Mouse (Mus musculus) heart, embryonic 11.5 days (tissue): ENCODE measurements around the gene Alyref2. TPM values are rescaled to one million over a fixed set of nuclear protein-coding genes. Genes with fewer than 3 reads are reported as not detected.

Experiments used
- ATAC-seq: fragments of 200-750 bp; cut with Nextera tagmentation; replicated peaks from 2 replicates; pipeline ENCODE4 v1.8.0; 2017; ENCODE audit warnings: moderate library complexity; ENCODE audit not compliant: insufficient number of reproducible peaks, low FRiP score, low TSS enrichment
- H3K27ac ChIP-seq: fragments of 300-500 bp; sonication (generic); 2 replicates; pipeline ENCODE4 v1.5.1; 2014; ENCODE audit warnings: mild to moderate bottlenecking, low read depth, low read length
- H3K27me3 ChIP-seq: fragments of 300-500 bp; sonication (generic); 2 replicates; pipeline ENCODE4 v1.6.1; 2014; ENCODE audit warnings: mild to moderate bottlenecking, low read length, mixed read lengths; ENCODE audit not compliant: control insufficient read depth, insufficient read depth
- H3K36me3 ChIP-seq: fragments of 300-500 bp; sonication (generic); 2 replicates; pipeline ENCODE4 v1.6.1; 2014; ENCODE audit warnings: mild to moderate bottlenecking, low read length, moderate library complexity, mixed read lengths; ENCODE audit not compliant: control insufficient read depth, insufficient read depth
- H3K4me1 ChIP-seq: fragments of 300-500 bp; sonication (generic); 2 replicates; pipeline ENCODE4 v1.6.1; 2014; ENCODE audit warnings: low read length; ENCODE audit not compliant: control insufficient read depth, insufficient read depth
- H3K4me2 ChIP-seq: fragments of 300-500 bp; sonication (generic); 2 replicates; pipeline ENCODE4 v1.6.1; 2014; ENCODE audit warnings: mild to moderate bottlenecking, moderate library complexity
- H3K4me3 ChIP-seq: fragments of 300-500 bp; sonication (generic); 2 replicates; pipeline ENCODE4 v1.5.1; 2014; ENCODE audit warnings: low read depth, low read length
- H3K9ac ChIP-seq: fragments of 300-500 bp; sonication (generic); 2 replicates; pipeline ENCODE4 v1.6.1; 2014; ENCODE audit warnings: mild to moderate bottlenecking, low read depth, low read length, moderate library complexity
- H3K9me3 ChIP-seq: fragments of 300-500 bp; sonication (generic); replicated peaks from 2 replicates; pipeline ENCODE4 v1.6.1; 2016; ENCODE audit warnings: low read length; ENCODE audit not compliant: control insufficient read depth
- WGBS: fragments of 180-500 bp; shearing (Covaris S2); extraction: QIAGEN DNeasy Blood & Tissue Kit; methylation state at CpG from one replicate; pipeline ENCODE4 v1.1.7; 2014; ENCODE audit not compliant: insufficient replicate concordance; 5-methylcytosine and 5-hydroxymethylcytosine counted together
- polyA plus RNA-seq: library from polyadenylated mRNA; unstranded; fragments of >200 nt; fragmentation: Nextera tagmentation; extraction: Ambion mirVana; gene quantifications from 2 replicates; pipeline ENCODE4 v1.2.1, GENCODE M21; 2014

Alyref2 gene
- polyA plus RNA-seq, 1 experiment from 2014 or later: 12.7 TPM

DNA sequence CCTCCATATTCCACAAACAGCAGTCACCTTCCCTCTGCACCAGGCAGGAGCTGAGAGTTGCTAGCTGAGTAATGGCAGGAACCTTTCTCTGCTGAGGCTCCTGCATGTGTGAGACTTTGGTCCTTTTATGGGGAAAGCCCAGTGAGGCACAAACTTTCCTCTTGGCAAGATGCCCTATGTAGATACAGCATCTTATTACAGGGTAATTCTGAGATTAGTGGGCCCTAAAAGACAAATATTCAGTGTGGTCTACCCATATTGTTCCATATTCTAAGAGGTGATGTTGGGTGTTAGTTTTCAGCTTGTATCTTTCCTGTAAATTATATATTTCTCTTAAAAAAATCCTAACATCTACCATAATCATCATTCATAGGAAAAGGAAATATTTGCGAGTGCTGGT is 31.9 kb downstream of the Alyref2 start, which contains the start of gene Itln1:
Gene Itln1, minus strand, starts transcription at position 101 of the 400 bp plus-strand sequence.
- H3K27ac ChIP-seq: no peak within 1 kb of the TSS
- no peaks in the 10 kb centered on the region for H3K9me3 ChIP-seq
- H3K27me3 ChIP-seq: no peaks in the 10 kb centered on the region
- H3K4me2 ChIP-seq: no peak within 1 kb of the TSS
- WGBS: 92% methylated on average over 1 of the region's 1 CpGs
- H3K4me3 ChIP-seq: no peak within 1 kb of the TSS
- H3K9ac ChIP-seq: no peak within 1 kb of the TSS
- ATAC-seq: no peak
- H3K36me3 ChIP-seq: no peaks in the 10 kb centered on the region
- no peaks in the 10 kb centered on the region for H3K4me1 ChIP-seq

DNA sequence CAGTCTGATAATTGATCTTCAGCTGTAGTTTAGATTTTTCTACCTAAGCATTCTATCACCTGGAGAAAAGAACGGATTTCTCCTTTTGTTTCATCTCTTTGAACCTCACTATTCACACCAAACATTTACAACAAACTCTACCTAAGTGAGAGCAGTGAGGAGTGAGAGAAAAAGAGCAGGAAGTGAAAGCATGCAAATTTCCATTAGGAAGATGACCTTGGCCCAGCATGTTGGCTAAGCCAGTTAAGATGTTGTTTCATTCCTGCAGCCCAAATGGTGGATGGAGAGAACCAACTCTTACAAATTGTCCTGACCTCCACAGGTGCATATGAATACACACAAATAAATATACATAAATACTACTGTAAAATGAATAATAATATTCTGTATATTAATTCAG is 37.4 kb downstream of the Alyref2 start:
- no peaks in the 10 kb centered on the region for H3K36me3 ChIP-seq
- H3K4me1 ChIP-seq: no peaks in the 10 kb centered on the region
- no peaks in the 10 kb centered on the region for H3K27me3 ChIP-seq
- no peak overlapping the region for H3K4me3 ChIP-seq
- H3K9me3 ChIP-seq: no peaks in the 10 kb centered on the region
- no peak overlapping the region for H3K9ac ChIP-seq
- no peak overlapping the region for H3K27ac ChIP-seq
- WGBS: 68% methylated on average over 1 of the region's 1 CpGs
- no peak overlapping the region for H3K4me2 ChIP-seq
- ATAC-seq: no peak

DNA sequence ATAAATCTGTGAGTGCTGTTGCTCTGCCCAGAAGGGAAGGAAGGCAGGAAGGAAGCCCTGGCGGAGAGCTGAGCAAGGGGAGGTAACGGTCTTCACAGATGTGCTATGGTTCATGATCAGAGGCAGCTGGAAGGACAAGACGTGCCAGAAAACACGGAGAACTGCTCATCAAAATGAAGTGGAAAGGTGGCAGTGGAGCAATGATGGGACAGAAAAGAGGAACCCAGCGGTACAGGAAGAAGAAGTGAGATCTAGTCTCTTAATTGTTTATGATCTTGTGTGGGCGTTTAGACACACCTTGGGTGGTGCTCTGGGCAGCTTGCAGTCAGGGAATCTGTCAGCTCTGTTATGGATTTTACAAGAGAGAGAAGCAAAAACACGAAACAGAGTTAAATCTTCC is 48.0 kb downstream of the Alyref2 start:
- Histone ChIP-seq H3K27ac (no peak overlapping the region), H3K36me3 (no peaks in the 10 kb centered on the region), H3K4me2 (no peak overlapping the region), H3K9me3 (no peaks in the 10 kb centered on the region), H3K9ac (no peak overlapping the region), H3K4me3 (no peak overlapping the region), H3K4me1 (0 out of 2 replicates have a peak, but pooled peaks cover 4% of the 10 kb centered on the region), H3K27me3 (no peaks in the 10 kb centered on the region)
- 85% methylated on average over 7 of the region's 7 CpGs for WGBS
- ATAC-seq: no peak

DNA sequence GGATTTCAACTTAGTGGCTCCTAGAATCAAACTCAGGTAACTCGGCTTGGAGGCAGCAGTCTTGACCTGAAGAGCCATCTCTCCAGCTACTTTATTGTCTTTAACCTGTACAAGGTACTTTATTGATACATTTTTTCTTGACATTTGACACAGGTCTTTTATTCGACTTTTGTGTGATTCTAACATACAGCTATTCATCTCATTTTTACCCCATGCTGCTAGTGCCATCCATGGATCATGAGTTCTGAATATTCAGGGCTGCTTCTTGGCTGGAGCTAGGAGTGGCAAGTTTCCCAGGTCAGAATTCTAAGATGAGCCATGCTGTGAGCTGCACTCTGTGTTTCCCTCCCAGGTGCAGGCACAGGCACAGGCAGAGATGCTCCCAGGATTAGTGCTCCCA is 49.0 kb downstream of the Alyref2 start:
- no peak overlapping the region for H3K4me2 ChIP-seq
- no peak overlapping the region for H3K4me3 ChIP-seq
- 0 out of 2 replicates have a peak, but pooled peaks cover 4% of the 10 kb centered on the region for H3K4me1 ChIP-seq
- H3K36me3 ChIP-seq: no peaks in the 10 kb centered on the region
- H3K27me3 ChIP-seq: no peaks in the 10 kb centered on the region
- no peak for ATAC-seq
- H3K9ac ChIP-seq: peak overlapping the region; percentile 52; the same call in 1 of the 2 replicates
- 83% methylated on average over 2 of the region's 2 CpGs for WGBS
- no peaks in the 10 kb centered on the region for H3K9me3 ChIP-seq
- H3K27ac ChIP-seq: peak overlapping the region; percentile 83

DNA sequence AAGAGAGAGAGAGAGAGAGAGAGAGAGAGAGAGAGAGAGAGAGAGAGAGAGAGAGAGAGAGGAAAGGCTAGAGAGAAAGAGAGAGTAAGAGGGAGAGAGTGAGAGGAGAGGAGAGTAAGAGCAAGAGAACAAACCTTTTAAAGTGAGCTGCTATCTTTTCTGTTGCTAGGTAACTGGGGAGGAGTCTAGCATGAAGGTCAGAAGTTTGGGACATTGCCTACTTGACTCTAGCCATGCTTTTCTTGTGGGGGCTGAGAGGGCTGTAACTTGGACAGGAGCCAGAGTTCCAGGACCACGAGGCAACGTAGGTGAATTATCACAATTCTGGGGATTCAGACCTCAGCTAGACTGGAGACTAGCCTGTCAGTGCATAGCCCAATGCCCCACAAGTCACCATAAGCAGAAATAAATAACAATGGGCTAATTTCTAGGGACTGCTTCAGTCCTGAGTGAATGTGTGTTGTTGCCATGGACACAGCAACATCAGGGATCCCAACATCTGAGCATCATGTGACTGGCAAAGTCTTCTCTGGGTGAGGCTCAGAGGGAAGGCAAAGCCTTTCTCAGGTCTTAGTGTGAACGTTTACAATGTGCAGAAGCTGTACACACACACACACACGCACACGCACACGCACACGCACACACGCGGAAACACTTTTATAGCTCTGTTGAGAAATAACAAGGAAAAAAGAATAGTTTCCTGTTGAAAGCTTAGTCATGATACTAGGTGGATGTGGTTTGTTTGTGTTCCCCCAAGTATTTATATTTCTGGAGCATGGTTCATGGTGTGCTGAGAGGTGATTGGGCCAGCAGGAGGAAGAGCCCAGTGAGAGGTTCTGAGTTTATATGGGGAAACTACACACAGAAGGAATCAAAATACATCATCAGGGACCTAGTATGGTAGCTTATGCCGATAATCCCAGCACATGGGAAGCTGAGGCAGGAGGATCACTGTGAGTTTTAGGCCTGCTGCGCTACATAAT is 50.4 kb downstream of the Alyref2 start:
- Histone ChIP-seq H3K4me2 (peak overlapping the region; percentile 29; the same call in 1 of the 2 replicates), H3K27ac (peak overlapping the region; percentile 57), H3K4me1 (0 out of 2 replicates have a peak, but pooled peaks cover 4% of the 10 kb centered on the region), H3K9ac (no peak overlapping the region), H3K4me3 (no peak overlapping the region), H3K36me3 (no peaks in the 10 kb centered on the region), H3K9me3 (no peaks in the 10 kb centered on the region), H3K27me3 (no peaks in the 10 kb centered on the region)
- 0 out of 2 replicates have a peak, but pooled peaks have one; percentile 59 for ATAC-seq
- 74% methylated on average over 11 of the region's 11 CpGs for WGBS

Other genes with a start within 250 kb of the Alyref2 start
- 48.4 and 49.4 TPM in 2 replicates for gene B4galt3, start 233.2 kb upstream of the Alyref2 start, polyA plus RNA-seq
- gene Ppox, start 222.3 kb upstream of the Alyref2 start, polyA plus RNA-seq: 59.9 and 60.7 TPM in 2 replicates
- 51.2 TPM in 2 replicates for gene Usp21, start 215.5 kb upstream of the Alyref2 start, polyA plus RNA-seq
- 90.3 and 92.9 TPM in 2 replicates for gene Ufc1, start 208.5 kb upstream of the Alyref2 start, polyA plus RNA-seq
- 40.4 and 45.4 TPM in 2 replicates for gene Dedd, start 174.3 kb upstream of the Alyref2 start, polyA plus RNA-seq
- gene Nit1, start 157.8 kb upstream of the Alyref2 start, polyA plus RNA-seq: 24.8 and 30.9 TPM in 2 replicates
- gene Pfdn2, start 157.8 kb upstream of the Alyref2 start, polyA plus RNA-seq: 49.5 and 51.3 TPM in 2 replicates
- 0.49 and 0.51 TPM in 2 replicates for gene Klhdc9, start 142.7 kb upstream of the Alyref2 start, polyA plus RNA-seq
- 0.08 and 0.20 TPM in 2 replicates for gene Nectin4, start 133.4 kb upstream of the Alyref2 start, polyA plus RNA-seq
- 0.18 and 0.44 TPM in 2 replicates for gene Arhgap30, start 114.5 kb upstream of the Alyref2 start, polyA plus RNA-seq
- gene Usf1, start 92.2 kb upstream of the Alyref2 start, polyA plus RNA-seq: 53.3 and 68.2 TPM in 2 replicates
- 0.45 and 1.7 TPM in 2 replicates for gene Tstd1, start 84.6 kb upstream of the Alyref2 start, polyA plus RNA-seq
- 64.1 and 65.7 TPM in 2 replicates for gene F11r, start 65.9 kb upstream of the Alyref2 start, polyA plus RNA-seq
- not detected in 2 replicates for gene Itln1, start 31.8 kb downstream of the Alyref2 start, polyA plus RNA-seq
- gene Cd244a, start 55.7 kb downstream of the Alyref2 start, polyA plus RNA-seq: not detected in 2 replicates
- not detected in 2 replicates for gene Ly9, start 103.9 kb downstream of the Alyref2 start, polyA plus RNA-seq
- gene Slamf7, start 149.6 kb downstream of the Alyref2 start, polyA plus RNA-seq: not detected in 2 replicates
- gene Cd48, start 178.5 kb downstream of the Alyref2 start, polyA plus RNA-seq: 0.18 and 0.53 TPM in 2 replicates